Mouse (Mus musculus): Measurements from ENCODE around the gene Tom1. TPM values are rescaled to one million over a fixed set of nuclear protein-coding genes. Genes with fewer than 3 reads are reported as not detected.

Gene Tom1
- polyA plus RNA-seq, 1 experiment from 2014 or later = 22.1 TPM

DNA sequence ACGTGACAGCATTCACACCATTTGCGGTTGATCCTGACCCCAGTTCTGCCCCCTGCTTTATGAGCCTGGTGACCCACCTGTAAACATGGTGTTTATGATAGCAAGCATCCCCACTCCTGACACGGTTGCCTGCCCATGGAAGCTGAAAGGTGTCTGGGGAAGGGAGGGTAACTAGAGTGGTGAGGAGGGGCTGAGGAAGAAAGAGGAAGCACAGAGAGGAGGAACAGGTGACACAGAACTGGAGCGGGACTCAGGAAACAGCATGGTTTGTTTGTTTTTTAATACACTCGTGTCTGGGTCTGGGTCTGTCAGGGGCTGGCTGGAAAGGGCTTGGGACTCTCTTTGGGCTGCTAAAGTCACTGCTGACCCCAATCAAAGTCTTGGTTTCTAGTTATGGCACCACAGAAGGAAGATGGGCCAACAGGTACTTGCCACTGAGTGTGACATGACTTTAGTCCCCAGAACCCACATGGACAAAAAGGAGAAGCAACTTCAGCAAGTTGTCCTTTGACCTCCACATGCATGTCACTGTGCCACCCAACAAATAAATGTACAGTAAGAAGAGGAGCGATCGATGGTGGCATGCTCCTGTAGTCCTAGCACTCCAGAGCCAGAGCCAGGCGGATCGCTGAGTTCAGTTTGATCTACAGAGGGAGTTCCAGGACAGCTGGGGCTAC lies 48.0 kb downstream of the Tom1 start:
- no peak overlapping the region for H3K4me3 ChIP-seq (ENCODE audit: low read length)
- no peaks in the 10 kb centered on the region for H3K9me3 ChIP-seq (ENCODE audit: control insufficient read depth, low read length)
- no peak for ATAC-seq (ENCODE audit: low read depth)
- peaks cover 4% of the 10 kb centered on the region; the same call in 1 of the 2 replicates for H3K4me1 ChIP-seq (replicated peaks; ENCODE audit: control insufficient read depth, insufficient read depth, low read length)
- H3K27me3 ChIP-seq (ENCODE audit: control insufficient read depth, insufficient read depth, low read depth, low read length) = no peaks in the 10 kb centered on the region
- no peaks in the 10 kb centered on the region for H3K36me3 ChIP-seq (ENCODE audit: control insufficient read depth, insufficient read depth, low read length)
- 68% methylated on average over 9 of the region's 9 CpGs for WGBS
- no peak overlapping the region for H3K4me2 ChIP-seq (ENCODE audit: low read depth, low read length)
- H3K27ac ChIP-seq (ENCODE audit: low read length) = no peak overlapping the region
- H3K9ac ChIP-seq (ENCODE audit: low read length) = no peak overlapping the region

DNA sequence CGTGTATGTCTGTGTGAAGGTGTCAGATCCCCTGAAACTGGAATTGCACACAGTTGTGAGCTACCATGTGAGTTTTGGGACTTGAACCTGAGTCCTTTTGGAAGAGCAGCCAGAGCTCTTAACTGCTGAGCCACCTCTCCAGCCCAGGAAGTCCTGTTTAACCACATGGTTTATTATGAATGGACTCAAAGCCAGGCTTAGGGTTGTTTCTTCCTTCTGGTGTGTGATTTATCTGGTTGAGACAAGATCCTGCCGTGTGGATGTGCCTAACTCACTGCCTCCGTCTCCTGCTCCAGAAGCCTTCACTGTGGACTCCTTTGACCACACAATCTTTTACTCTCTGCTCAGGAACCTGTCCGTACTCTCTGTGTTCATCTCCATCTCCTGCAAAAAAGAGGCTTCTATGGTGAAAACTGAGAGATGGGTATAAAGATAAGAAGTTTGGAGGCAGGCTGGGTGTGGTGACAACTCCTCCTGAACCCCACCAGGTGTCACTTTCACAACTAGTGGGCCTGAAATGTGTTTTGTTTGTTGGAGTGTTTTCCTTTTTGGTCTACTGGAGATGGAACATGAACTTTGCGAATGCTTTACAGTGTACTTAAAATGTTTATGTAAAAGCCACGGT lies 48.8 kb downstream of the Tom1 start:
- Histone ChIP-seq H3K36me3 (ENCODE audit: control insufficient read depth, insufficient read depth, low read length) (no peaks in the 10 kb centered on the region), H3K4me2 (ENCODE audit: low read depth, low read length) (no peak overlapping the region), H3K9me3 (ENCODE audit: control insufficient read depth, low read length) (no peaks in the 10 kb centered on the region), H3K4me3 (ENCODE audit: low read length) (no peak overlapping the region), H3K9ac (ENCODE audit: low read length) (no peak overlapping the region), H3K27me3 (ENCODE audit: control insufficient read depth, insufficient read depth, low read depth, low read length) (no peaks in the 10 kb centered on the region), H3K4me1 (replicated peaks; ENCODE audit: control insufficient read depth, insufficient read depth, low read length) (peaks cover 4% of the 10 kb centered on the region; the same call in 1 of the 2 replicates), H3K27ac (ENCODE audit: low read length) (no peak overlapping the region)
- WGBS = 58% methylated on average over 6 of the region's 6 CpGs
- ATAC-seq (ENCODE audit: low read depth) = no peak

DNA sequence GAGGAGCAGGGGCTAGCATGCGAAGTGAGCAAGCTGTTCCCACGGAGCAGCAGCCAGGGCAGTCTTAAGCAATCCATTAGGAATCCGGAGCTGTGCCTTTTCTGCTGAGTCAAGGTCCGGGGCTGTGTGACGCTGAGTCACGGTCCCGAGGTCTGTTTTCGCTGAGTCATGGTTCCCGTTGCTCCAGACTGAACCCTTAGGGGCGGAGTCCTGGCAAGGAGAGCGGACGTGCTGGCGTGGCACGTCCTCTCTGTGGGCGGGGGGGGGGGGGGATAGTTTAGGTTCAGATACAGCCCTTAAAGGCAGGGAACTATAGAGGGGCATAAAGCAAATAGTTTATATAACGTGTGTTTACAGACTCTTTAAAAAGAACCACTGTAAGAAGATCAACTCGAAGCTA lies 50.3 kb downstream of the Tom1 start:
- ATAC-seq (ENCODE audit: low read depth) = peak; percentile 96
- H3K36me3 ChIP-seq (ENCODE audit: control insufficient read depth, insufficient read depth, low read length) = no peaks in the 10 kb centered on the region
- H3K4me2 ChIP-seq (ENCODE audit: low read depth, low read length) = peak overlapping the region; percentile 39
- H3K4me3 ChIP-seq (ENCODE audit: low read length) = peak overlapping the region; percentile 27
- H3K9me3 ChIP-seq (ENCODE audit: control insufficient read depth, low read length) = no peaks in the 10 kb centered on the region
- under 1% methylated on average over 16 of the region's 17 CpGs for WGBS
- peaks cover 6% of the 10 kb centered on the region for H3K4me1 ChIP-seq (replicated peaks; ENCODE audit: control insufficient read depth, insufficient read depth, low read length)
- no peaks in the 10 kb centered on the region for H3K27me3 ChIP-seq (ENCODE audit: control insufficient read depth, insufficient read depth, low read depth, low read length)
- no peak overlapping the region for H3K27ac ChIP-seq (ENCODE audit: low read length)
- no peak overlapping the region for H3K9ac ChIP-seq (ENCODE audit: low read length)

DNA sequence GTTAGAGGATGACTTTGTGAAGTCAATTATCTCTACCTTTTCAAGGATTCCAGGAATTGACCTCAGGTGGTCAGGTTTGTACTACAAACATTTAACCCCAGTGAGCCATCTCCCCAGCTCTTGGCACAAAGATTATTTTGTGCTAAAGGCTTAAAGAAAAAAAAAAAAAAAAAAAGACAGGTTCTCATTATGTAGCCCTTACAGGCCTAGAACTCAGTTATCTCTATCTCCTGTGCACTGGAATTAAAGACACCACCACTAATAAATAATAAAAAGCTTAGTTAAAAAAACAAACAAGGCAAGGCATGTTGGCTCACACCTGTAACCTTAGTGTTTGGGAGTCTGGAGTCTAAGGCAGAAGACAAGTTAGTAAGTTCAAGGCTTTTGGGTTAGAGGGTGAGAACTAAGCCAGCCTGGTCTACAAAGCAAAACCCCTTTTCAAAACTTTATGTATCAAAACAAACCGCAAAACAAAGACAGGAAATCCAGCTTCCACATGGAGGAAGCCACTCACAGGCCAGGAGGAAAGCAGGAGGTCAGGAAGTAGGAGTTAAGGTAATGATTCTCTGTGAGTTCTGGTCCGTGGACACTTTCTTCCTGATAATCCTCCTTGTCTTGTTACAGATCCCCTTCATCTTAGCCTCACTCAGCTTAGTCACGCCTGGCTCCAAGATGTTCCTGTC lies 51.0 kb downstream of the Tom1 start:
- Histone ChIP-seq H3K9ac (ENCODE audit: low read length) (no peak overlapping the region), H3K4me3 (ENCODE audit: low read length) (no peak overlapping the region), H3K4me2 (ENCODE audit: low read depth, low read length) (no peak overlapping the region; the same call in 1 of the 2 replicates), H3K4me1 (replicated peaks; ENCODE audit: control insufficient read depth, insufficient read depth, low read length) (peaks cover 13% of the 10 kb centered on the region), H3K36me3 (ENCODE audit: control insufficient read depth, insufficient read depth, low read length) (no peaks in the 10 kb centered on the region), H3K27me3 (ENCODE audit: control insufficient read depth, insufficient read depth, low read depth, low read length) (no peaks in the 10 kb centered on the region), H3K9me3 (ENCODE audit: control insufficient read depth, low read length) (no peaks in the 10 kb centered on the region), H3K27ac (ENCODE audit: low read length) (peak overlapping the region; percentile 51)
- ATAC-seq (ENCODE audit: low read depth) = no peak
- 62% methylated on average over 3 of the region's 3 CpGs for WGBS

DNA sequence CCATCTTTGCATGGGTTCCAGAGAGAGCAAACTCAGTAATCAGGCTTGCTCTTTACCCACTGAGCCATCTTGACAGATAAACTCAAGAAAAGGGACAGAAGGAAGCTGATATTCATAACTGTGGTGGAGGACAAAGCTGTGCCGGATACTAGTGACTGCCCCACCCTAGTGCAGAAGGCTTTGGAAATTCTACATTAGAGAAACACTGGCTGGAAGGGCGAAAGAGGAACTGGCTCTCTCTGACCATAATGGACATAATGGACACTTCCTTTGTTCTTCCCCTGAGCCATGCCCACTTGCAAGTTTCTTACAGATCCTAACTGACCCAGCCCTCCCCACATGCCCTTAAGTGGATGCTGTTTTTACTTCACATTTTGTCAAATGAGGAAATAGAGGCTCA lies 52.5 kb downstream of the Tom1 start:
- Histone ChIP-seq H3K36me3 (ENCODE audit: control insufficient read depth, insufficient read depth, low read length) (no peaks in the 10 kb centered on the region), H3K27me3 (ENCODE audit: control insufficient read depth, insufficient read depth, low read depth, low read length) (no peaks in the 10 kb centered on the region), H3K9ac (ENCODE audit: low read length) (no peak overlapping the region), H3K4me1 (replicated peaks; ENCODE audit: control insufficient read depth, insufficient read depth, low read length) (peaks cover 20% of the 10 kb centered on the region), H3K27ac (ENCODE audit: low read length) (peak overlapping the region; percentile 26; the same call in 1 of the 2 replicates), H3K4me2 (ENCODE audit: low read depth, low read length) (no peak overlapping the region), H3K9me3 (ENCODE audit: control insufficient read depth, low read length) (no peaks in the 10 kb centered on the region), H3K4me3 (ENCODE audit: low read length) (no peak overlapping the region)
- no peak for ATAC-seq (ENCODE audit: low read depth)
- WGBS = 69% methylated on average over 2 of the region's 2 CpGs

DNA sequence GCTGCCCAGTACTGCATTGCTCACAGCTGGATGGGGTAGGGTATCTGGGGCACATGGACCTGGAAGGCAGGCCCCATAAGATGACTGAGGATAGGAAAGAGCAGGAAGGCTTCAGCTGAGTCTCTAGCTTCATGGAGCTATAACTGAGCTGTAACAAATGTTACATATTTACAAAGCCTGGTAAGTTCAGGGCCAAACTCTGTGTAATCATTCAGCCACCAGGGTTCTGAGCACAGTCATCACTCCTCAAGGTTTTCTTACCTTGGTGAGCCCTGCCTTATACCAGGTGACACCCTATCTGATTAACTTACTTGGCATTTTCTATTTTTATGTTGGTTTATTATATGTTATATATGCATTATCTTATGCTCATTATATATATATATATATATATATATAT lies 53.6 kb downstream of the Tom1 start:
- Histone ChIP-seq H3K4me2 (ENCODE audit: low read depth, low read length) (no peak overlapping the region), H3K27ac (ENCODE audit: low read length) (no peak overlapping the region), H3K4me1 (replicated peaks; ENCODE audit: control insufficient read depth, insufficient read depth, low read length) (peaks cover 20% of the 10 kb centered on the region), H3K9ac (ENCODE audit: low read length) (no peak overlapping the region), H3K4me3 (ENCODE audit: low read length) (no peak overlapping the region), H3K9me3 (ENCODE audit: control insufficient read depth, low read length) (no peaks in the 10 kb centered on the region), H3K36me3 (ENCODE audit: control insufficient read depth, insufficient read depth, low read length) (no peaks in the 10 kb centered on the region), H3K27me3 (ENCODE audit: control insufficient read depth, insufficient read depth, low read depth, low read length) (no peaks in the 10 kb centered on the region)
- ATAC-seq (ENCODE audit: low read depth) = no peak

DNA sequence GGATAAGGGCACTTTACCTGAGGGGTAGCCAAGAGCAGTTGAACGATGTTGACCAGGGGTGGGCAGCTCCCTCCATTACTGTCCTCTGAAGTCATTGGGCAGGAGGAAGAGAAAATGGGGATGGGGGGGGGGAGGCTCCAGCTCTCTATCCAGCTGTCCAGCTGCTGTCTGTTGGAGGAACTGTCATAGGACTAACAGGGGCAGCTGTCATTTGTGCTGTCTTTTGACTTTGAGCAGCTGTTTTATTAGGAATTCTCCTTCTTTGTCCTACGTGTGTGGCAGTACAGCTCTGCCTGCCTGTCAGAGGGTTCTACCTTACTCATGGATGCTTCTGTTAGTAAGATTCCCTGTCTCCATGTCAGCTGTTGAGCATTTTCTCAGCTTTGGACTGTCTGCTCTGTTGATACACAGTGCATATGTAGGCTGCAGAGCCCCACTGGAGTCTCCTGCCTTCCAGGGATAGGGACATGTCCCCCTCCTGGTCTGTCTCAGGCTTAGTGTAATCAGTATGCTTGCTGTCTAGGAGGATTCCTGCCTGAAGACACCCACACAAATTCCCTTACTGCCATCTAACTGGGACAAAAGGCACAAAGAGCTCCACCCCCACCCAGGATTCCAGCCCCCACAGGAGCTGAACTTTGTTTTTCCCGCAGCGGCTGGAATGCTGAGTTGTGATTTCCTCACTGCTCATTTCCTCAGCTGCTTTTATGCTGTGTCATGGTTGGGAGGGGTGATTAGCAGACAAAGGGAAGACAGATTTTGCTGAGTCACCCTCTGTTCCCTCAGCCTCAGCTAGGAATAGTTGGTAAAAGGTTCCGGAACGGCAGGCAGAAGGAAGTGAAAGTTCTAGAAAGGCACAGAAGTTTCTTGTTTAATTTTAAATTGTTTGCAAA lies 55.7 kb downstream of the Tom1 start:
- no peaks in the 10 kb centered on the region for H3K27me3 ChIP-seq (ENCODE audit: control insufficient read depth, insufficient read depth, low read depth, low read length)
- peak overlapping the region; percentile 48 for H3K9ac ChIP-seq (ENCODE audit: low read length)
- 2% methylated on average over 6 of the region's 6 CpGs for WGBS
- peak overlapping the region; percentile 95 for H3K27ac ChIP-seq (ENCODE audit: low read length)
- H3K4me2 ChIP-seq (ENCODE audit: low read depth, low read length) = peak overlapping the region; percentile 45
- H3K9me3 ChIP-seq (ENCODE audit: control insufficient read depth, low read length) = no peaks in the 10 kb centered on the region
- H3K36me3 ChIP-seq (ENCODE audit: control insufficient read depth, insufficient read depth, low read length) = no peaks in the 10 kb centered on the region
- H3K4me3 ChIP-seq (ENCODE audit: low read length) = peak overlapping the region; percentile 23
- peaks cover 21% of the 10 kb centered on the region for H3K4me1 ChIP-seq (replicated peaks; ENCODE audit: control insufficient read depth, insufficient read depth, low read length)
- ATAC-seq (ENCODE audit: low read depth) = peak; percentile 72

DNA sequence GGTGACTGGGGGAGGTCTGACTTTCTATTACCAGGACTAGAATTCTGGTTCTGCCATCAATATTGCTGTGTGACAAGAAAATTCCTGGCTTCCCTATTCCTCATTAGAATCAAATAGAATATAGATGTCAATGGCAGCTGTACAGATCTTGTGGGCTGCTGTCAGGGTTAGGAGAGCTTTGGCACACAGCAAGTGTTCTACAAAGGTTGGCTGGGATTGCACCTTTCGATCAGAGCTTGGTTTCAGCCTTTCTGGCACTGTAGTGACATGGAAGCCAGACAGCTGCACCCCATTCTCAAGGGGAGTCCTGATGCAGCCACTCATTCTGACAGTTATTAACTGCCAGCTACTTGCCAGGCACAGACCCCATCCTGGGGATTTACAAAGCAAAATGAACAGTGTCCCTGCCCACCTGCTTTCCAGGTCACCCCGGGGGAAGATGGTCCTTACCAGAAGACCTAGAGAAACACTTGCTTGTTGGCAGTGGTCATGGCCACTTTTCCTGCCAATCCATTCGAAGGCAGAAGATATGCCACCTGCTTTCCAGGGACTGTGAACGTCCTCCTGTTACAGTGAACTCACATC lies 57.4 kb downstream of the Tom1 start:
- Histone ChIP-seq H3K27me3 (ENCODE audit: control insufficient read depth, insufficient read depth, low read depth, low read length) (no peaks in the 10 kb centered on the region), H3K9me3 (ENCODE audit: control insufficient read depth, low read length) (no peaks in the 10 kb centered on the region), H3K36me3 (ENCODE audit: control insufficient read depth, insufficient read depth, low read length) (peaks cover 1% of the 10 kb centered on the region; the same call in 1 of the 2 replicates), H3K9ac (ENCODE audit: low read length) (no peak overlapping the region), H3K4me3 (ENCODE audit: low read length) (no peak overlapping the region), H3K4me2 (ENCODE audit: low read depth, low read length) (no peak overlapping the region), H3K27ac (ENCODE audit: low read length) (no peak overlapping the region), H3K4me1 (replicated peaks; ENCODE audit: control insufficient read depth, insufficient read depth, low read length) (peaks cover 21% of the 10 kb centered on the region)
- 74% methylated on average over 4 of the region's 4 CpGs for WGBS
- no peak for ATAC-seq (ENCODE audit: low read depth)
